Mouse (Mus musculus) heart, adult 2 months (tissue): ENCODE data around the gene Vars.

ENCODE experiments used
- EP300 ChIP-seq: fragments of 200-500 bp; IDR thresholded peaks from 2 replicates; pipeline ENCODE4 v1.6.1; 2011; ENCODE audit warnings: low read depth, low read length, control low read depth; ENCODE audit not compliant: insufficient read depth
- POLR2A ChIP-seq: fragments of 200-500 bp; IDR thresholded peaks from 2 replicates; pipeline ENCODE4 v1.6.1; 2011; ENCODE audit warnings: mild to moderate bottlenecking, low read depth, low read length, control low read depth; ENCODE audit not compliant: insufficient read depth

DNA sequence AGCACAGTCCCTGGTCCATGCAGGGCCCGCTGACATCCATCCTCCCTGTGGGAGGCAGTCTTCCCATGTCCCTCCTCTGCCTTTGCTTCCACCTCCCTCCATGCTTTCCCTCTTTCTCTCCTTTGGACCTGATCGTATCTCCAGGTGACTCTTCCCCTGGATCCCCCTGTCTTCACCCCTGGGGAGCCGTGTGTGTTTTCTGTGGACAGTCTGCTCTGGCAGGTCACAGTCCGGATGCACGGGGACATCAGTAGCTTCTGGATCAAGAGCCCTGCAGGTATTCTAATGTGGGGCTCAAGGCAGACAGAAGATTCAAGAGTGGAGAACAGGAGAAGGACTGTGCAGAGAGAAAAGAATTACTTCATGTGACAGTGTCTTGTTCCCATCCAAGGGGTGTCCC is 22.4 kb downstream of the Vars start:
- no peak for TF ChIP-seq EP300
- TF ChIP-seq POLR2A: no peak
